Mouse (Mus musculus) lung, embryonic 15.5 days (tissue): ENCODE measurements around the gene Vmn1r35. TPM values are rescaled to one million over a fixed set of nuclear protein-coding genes. Genes with fewer than 3 reads are reported as not detected.
"Not testable (repeated sequence)": the region's sequence is repeated elsewhere in the genome, so short reads cannot be mapped to it uniquely, and the experiment has no call there.

Experiments
- ATAC-seq: fragments of 200-750 bp; cut with Nextera tagmentation; 2 replicates; pipeline ENCODE4 v1.8.0; 2017; ENCODE audit warnings: moderate number of reproducible peaks, borderline replicate concordance; ENCODE audit not compliant: low FRiP score, low TSS enrichment; ENCODE audit errors: extremely low read depth
- H3K27ac ChIP-seq: fragments of 300-500 bp; sonication (generic); 2 replicates; pipeline ENCODE4 v1.5.1; 2015; ENCODE audit warnings: moderate library complexity, mild to moderate bottlenecking, inconsistent platforms
- H3K27me3 ChIP-seq: fragments of 300-500 bp; sonication (generic); 2 replicates; pipeline ENCODE4 v1.6.1; 2015; ENCODE audit warnings: inconsistent platforms
- H3K36me3 ChIP-seq: fragments of 300-500 bp; sonication (generic); 2 replicates; pipeline ENCODE4 v1.6.1; 2015; ENCODE audit warnings: inconsistent platforms
- H3K4me1 ChIP-seq: fragments of 300-500 bp; sonication (generic); 2 replicates; pipeline ENCODE4 v1.6.1; 2015; ENCODE audit warnings: inconsistent platforms
- H3K4me2 ChIP-seq: fragments of 300-500 bp; sonication (generic); 2 replicates; pipeline ENCODE4 v1.6.1; 2015; ENCODE audit warnings: inconsistent platforms, mild to moderate bottlenecking, moderate library complexity
- H3K4me3 ChIP-seq: fragments of 300-500 bp; sonication (generic); 2 replicates; pipeline ENCODE4 v1.5.1; 2015; ENCODE audit warnings: mild to moderate bottlenecking, inconsistent platforms
- H3K9ac ChIP-seq: fragments of 300-500 bp; sonication (generic); 2 replicates; pipeline ENCODE4 v1.6.1; 2015; ENCODE audit warnings: inconsistent platforms
- H3K9me3 ChIP-seq: fragments of 300-500 bp; sonication (generic); 2 replicates; pipeline ENCODE4 v1.6.1; 2016; ENCODE audit warnings: inconsistent platforms
- WGBS: fragments of 180-500 bp; shearing (Covaris S2); methylation state at CpG from one replicate; pipeline ENCODE4 v1.1.7; 2015; 5-methylcytosine and 5-hydroxymethylcytosine counted together
- polyA plus RNA-seq: library from polyadenylated mRNA; unstranded; fragments of >200 nt; fragmentation: Nextera tagmentation; extraction: Ambion mirVana; gene quantifications from 2 replicates; pipeline ENCODE4 v1.2.1, GENCODE M21; 2015

The Vmn1r35 gene
- polyA plus RNA-seq: not detected in 2 replicates

DNA sequence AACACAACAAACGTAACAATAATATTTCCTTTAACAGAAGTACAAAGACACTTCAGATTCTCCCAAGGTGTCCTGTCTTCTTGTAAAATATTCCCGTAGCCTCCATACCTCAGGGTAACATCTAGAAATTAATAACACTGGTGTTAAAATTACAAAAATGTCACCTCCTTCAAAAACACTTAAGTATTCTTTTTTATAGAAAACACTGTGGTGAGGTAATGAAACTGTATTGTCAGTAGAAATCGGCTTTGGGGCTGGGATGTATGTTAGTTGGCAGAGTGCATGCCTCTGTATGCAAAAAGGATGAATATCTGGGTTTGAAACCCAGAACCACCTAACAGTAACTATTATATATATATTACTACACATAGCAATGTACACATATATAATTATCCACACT lies at the start of gene Vmn1r35:
Gene Vmn1r35 (minus strand): TSS at position 101 of the 400 bp plus-strand sequence.
- Histone ChIP-seq H3K4me1 (no peaks in the 10 kb centered on the region), H3K36me3 (no peaks in the 10 kb centered on the region), H3K27me3 (no peaks in the 10 kb centered on the region), H3K4me3 (no peak within 1 kb of the TSS), H3K9ac (no peak within 1 kb of the TSS), H3K27ac (no peak within 1 kb of the TSS), H3K4me2 (no peak within 1 kb of the TSS), H3K9me3 (no peaks in the 10 kb centered on the region)
- 68% methylated on average over 3 of the region's 3 CpGs for WGBS
- no peak for ATAC-seq

DNA sequence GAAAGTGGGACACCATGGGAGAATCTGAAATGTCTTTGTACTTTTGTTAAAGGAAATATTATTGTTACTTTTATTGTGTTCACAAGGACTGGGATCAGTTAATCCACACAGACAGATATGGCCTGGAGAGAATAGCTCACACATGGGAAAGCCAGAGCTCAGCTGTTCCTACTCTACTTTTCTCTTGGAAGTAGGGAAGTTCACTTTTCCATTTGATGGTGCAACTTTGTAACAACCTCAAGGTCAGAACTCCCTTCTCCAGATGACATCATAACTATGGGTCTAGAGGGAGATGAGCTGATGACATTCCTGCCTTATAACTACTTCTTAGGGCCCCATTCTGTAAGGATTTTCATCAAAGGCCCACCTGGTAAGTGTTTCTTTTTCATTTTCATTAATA lies 43.4 kb upstream of the Vmn1r35 start, which contains the start of gene Vmn1r37:
Gene Vmn1r37 (plus strand): TSS at position 301 of the 400 bp plus-strand sequence.
- H3K36me3 ChIP-seq, H3K4me1 ChIP-seq, H3K27ac ChIP-seq, H3K9ac ChIP-seq, H3K4me3 ChIP-seq, H3K27me3 ChIP-seq, H3K9me3 ChIP-seq, ATAC-seq, H3K4me2 ChIP-seq: not testable (repeated sequence)

GRCm38 (mm10) chr6:66719068-66719467 lies 33.4 kb upstream of the Vmn1r35 start, which contains the start of gene Vmn1r36:
TSS of gene Vmn1r36 (minus strand) at chr6:66719168.
- H3K4me2 ChIP-seq, H3K4me3 ChIP-seq, H3K4me1 ChIP-seq, H3K9me3 ChIP-seq, H3K9ac ChIP-seq, ATAC-seq, H3K36me3 ChIP-seq, H3K27ac ChIP-seq, H3K27me3 ChIP-seq: not testable (repeated sequence)
- 46% methylated on average over 2 of the region's 2 CpGs for WGBS

DNA sequence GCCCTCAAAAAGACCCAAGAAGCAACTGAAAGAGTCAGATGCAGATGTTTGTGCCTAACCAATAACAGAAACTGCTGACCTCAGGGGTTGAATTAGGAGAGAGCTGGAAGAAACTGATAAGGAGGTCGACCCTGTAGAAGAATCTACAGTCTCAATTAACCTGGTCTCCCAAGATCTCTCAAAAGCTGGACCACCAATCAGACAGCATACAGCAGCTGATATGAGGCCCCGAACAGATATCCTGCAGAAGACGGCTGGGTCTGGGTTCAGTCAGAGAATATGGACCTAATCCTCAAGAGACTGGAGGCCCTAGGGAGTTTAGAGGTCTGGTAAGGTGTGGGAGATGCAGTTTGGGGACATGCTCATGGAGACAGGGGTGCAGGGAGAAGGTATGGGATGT lies 28.1 kb upstream of the Vmn1r35 start:
- Histone ChIP-seq H3K4me3 (no peak overlapping the region), H3K36me3 (no peaks in the 10 kb centered on the region), H3K9ac (no peak overlapping the region), H3K9me3 (no peaks in the 10 kb centered on the region), H3K27ac (no peak overlapping the region), H3K27me3 (no peaks in the 10 kb centered on the region), H3K4me1 (no peaks in the 10 kb centered on the region), H3K4me2 (no peak overlapping the region)
- ATAC-seq: no peak
- 61% methylated on average over 3 of the region's 3 CpGs for WGBS

DNA sequence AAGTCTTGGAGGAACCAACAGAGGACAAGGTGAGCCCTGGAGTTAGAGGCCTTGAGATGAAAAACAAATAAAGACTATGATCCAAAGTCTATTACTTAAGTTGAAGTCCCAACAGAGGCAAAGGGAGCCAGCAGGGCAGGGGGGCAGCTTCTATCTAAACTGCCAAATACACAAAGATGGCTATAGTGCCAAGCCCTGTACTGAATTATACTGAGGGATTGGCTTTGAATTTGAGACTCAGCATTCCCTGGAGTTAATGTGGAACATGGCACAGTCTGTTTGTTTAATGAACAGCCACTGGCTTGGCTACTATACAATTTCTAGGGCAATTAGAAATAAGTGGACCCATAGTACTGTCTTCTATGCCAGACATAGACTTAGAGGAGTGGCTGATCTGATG lies 23.2 kb upstream of the Vmn1r35 start:
- Histone ChIP-seq H3K9me3 (no peaks in the 10 kb centered on the region), H3K9ac (no peak overlapping the region)

DNA sequence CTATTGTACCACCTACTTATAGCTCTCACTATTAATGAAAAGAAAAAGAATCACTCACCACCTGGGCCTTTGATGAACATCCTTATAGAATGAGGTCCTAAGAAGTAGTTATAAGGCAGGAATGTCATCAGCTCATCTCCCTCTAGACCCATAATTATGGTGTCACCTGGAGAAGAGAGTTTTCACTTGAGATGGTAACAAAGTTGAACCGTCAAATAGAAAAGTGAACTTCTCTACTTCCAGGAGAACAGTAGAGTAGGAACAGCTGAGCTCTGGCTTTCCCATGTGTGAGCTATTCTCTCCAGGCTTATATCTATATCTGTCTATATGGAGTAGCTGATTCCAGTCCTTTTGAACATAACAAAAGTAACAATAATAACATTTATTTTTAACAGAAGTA lies 41.9 kb downstream of the Vmn1r35 start, which contains the start of gene Vmn1r34:
Gene Vmn1r34 (minus strand): TSS at position 101 of the 400 bp plus-strand sequence.
- Histone ChIP-seq H3K27me3 (no peaks in the 10 kb centered on the region), H3K27ac (no peak within 1 kb of the TSS), H3K9me3 (no peaks in the 10 kb centered on the region), H3K36me3 (no peaks in the 10 kb centered on the region), H3K9ac (no peak within 1 kb of the TSS), H3K4me3 (no peak within 1 kb of the TSS), H3K4me1 (no peaks in the 10 kb centered on the region), H3K4me2 (no peak within 1 kb of the TSS)
- ATAC-seq: no peak
- 79% methylated on average over 1 of the region's 1 CpGs for WGBS

More for the DNA sequence above, 23.2 kb upstream of the Vmn1r35 start:
- Histone ChIP-seq H3K36me3 (no peaks in the 10 kb centered on the region), H3K27me3 (no peaks in the 10 kb centered on the region), H3K4me1 (no peaks in the 10 kb centered on the region), H3K4me2 (no peak overlapping the region), H3K4me3 (no peak overlapping the region), H3K27ac (no peak overlapping the region)
- ATAC-seq: no peak

Other genes starting within 250 kb of the Vmn1r35 start
- gene Mad2l1, start 150.5 kb downstream of the Vmn1r35 start, polyA plus RNA-seq: 143 and 144 TPM in 2 replicates
- gene Vmn1r32, start 125.8 kb downstream of the Vmn1r35 start, polyA plus RNA-seq: 0.07 TPM in 1 of 2 replicates, not detected in the other
- not detected in 2 replicates for gene Vmn1r33, start 67.6 kb downstream of the Vmn1r35 start, polyA plus RNA-seq
- not detected in 2 replicates for gene Vmn1r34, start 42.0 kb downstream of the Vmn1r35 start, polyA plus RNA-seq
- not detected in 2 replicates for gene Vmn1r36, start 33.3 kb upstream of the Vmn1r35 start, polyA plus RNA-seq
- not detected in 2 replicates for gene Vmn1r37, start 43.5 kb upstream of the Vmn1r35 start, polyA plus RNA-seq
- gene Vmn1r38, start 96.7 kb upstream of the Vmn1r35 start, polyA plus RNA-seq: not detected in 2 replicates
- gene Vmn1r39, start 124.7 kb upstream of the Vmn1r35 start, polyA plus RNA-seq: not detected in 2 replicates
- 98.5 and 101 TPM in 2 replicates for gene Gng12, start 210.5 kb upstream of the Vmn1r35 start, polyA plus RNA-seq